Mouse (Mus musculus) neural tube, embryonic 15.5 days (tissue): Measurements from ENCODE around the gene Cenps. TPM values are rescaled to one million over a fixed set of nuclear protein-coding genes. Genes with fewer than 3 reads are reported as not detected.
"Not testable (repeated sequence)": the region's sequence is repeated elsewhere in the genome, so short reads cannot be mapped to it uniquely, and the experiment has no call there.

Experiments
- ATAC-seq: fragments of 200-750 bp; cut with Nextera tagmentation; 2 replicates; pipeline ENCODE4 v1.8.0; 2017; ENCODE audit warnings: mild to moderate bottlenecking, moderate TSS enrichment, moderate library complexity; ENCODE audit not compliant: low FRiP score
- H3K27ac ChIP-seq: fragments of 300-500 bp; sonication (generic); replicated peaks from 2 replicates; pipeline ENCODE4 v1.5.1; 2015; ENCODE audit warnings: mild to moderate bottlenecking, inconsistent platforms
- H3K27me3 ChIP-seq: fragments of 300-500 bp; sonication (generic); replicated peaks from 2 replicates; pipeline ENCODE4 v1.6.1; 2015; ENCODE audit warnings: inconsistent platforms
- H3K36me3 ChIP-seq: fragments of 300-500 bp; sonication (generic); 2 replicates; pipeline ENCODE4 v1.6.1; 2015; ENCODE audit warnings: inconsistent platforms
- H3K4me1 ChIP-seq: fragments of 300-500 bp; sonication (generic); 2 replicates; pipeline ENCODE4 v1.6.1; 2015; ENCODE audit warnings: inconsistent platforms
- H3K4me2 ChIP-seq: fragments of 300-500 bp; sonication (generic); 2 replicates; pipeline ENCODE4 v1.6.1; 2015; ENCODE audit warnings: inconsistent platforms, mild to moderate bottlenecking, moderate library complexity
- H3K4me3 ChIP-seq: fragments of 300-500 bp; sonication (generic); replicated peaks from 2 replicates; pipeline ENCODE4 v1.5.1; 2015; ENCODE audit warnings: mild to moderate bottlenecking, inconsistent platforms
- H3K9ac ChIP-seq: fragments of 300-500 bp; sonication (generic); replicated peaks from 2 replicates; pipeline ENCODE4 v1.6.1; 2015; ENCODE audit warnings: mild to moderate bottlenecking, inconsistent platforms
- H3K9me3 ChIP-seq: fragments of 300-500 bp; sonication (generic); replicated peaks from 2 replicates; pipeline ENCODE4 v1.6.1; 2016; ENCODE audit warnings: inconsistent platforms
- WGBS: fragments of 180-500 bp; shearing (Covaris S2); methylation state at CpG from one replicate; pipeline ENCODE4 v1.1.7; 2015; ENCODE audit warnings: mixed read lengths; 5-methylcytosine and 5-hydroxymethylcytosine counted together
- polyA plus RNA-seq: library from polyadenylated mRNA; unstranded; fragments of >200 nt; fragmentation: Nextera tagmentation; extraction: Ambion mirVana; gene quantifications from 2 replicates; pipeline ENCODE4 v1.2.1, GENCODE M21; 2015

The Cenps gene
- polyA plus RNA-seq, 1 experiment from 2014 or later: 17.3 TPM

- 0 out of 2 replicates have a peak, but pooled peaks have one; percentile 2 for ATAC-seq
Measured at GRCm38 (mm10) chr4:149136116-149136850, 1.1 kb downstream of the Cenps start.

DNA sequence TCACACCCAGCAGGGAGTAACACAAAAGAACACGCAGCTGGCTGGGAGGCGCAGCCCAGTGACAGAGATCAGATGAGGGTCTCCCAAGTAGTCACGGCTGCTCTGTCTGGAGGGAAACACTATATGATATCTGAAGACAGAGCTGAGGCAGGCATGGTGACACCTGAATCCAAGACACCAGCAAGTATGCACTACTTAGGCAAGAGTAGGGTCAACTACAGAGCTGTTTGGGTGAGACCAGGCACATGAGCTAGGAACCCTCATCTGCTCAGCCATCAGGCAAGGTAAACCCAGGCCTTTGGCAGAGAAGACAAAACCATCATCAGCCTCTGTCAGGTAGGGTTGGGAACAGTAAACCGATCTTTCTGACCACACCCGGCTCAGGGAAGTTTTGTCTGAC lies 4.0 kb downstream of the Cenps start:
- Histone ChIP-seq H3K27me3 (no peaks in the 10 kb centered on the region), H3K9ac (no peak overlapping the region), H3K4me1 (peaks cover 9% of the 10 kb centered on the region), H3K27ac (no peak overlapping the region), H3K4me2 (no peak overlapping the region), H3K36me3 (peaks cover 10% of the 10 kb centered on the region), H3K4me3 (no peak overlapping the region), H3K9me3 (no peaks in the 10 kb centered on the region)
- 68% methylated on average over 5 of the region's 5 CpGs for whole genome bisulfite sequencing
- ATAC-seq: no peak

More at GRCm38 (mm10) chr4:149136116-149136850, 1.1 kb downstream of the Cenps start:
- Histone ChIP-seq H3K4me2 (peak overlapping the region; percentile 77), H3K4me3 (peak overlapping the region; percentile 77), H3K4me1 (peaks cover 9% of the 10 kb centered on the region), H3K27me3 (no peaks in the 10 kb centered on the region), H3K9me3 (no peaks in the 10 kb centered on the region), H3K36me3 (peaks cover 5% of the 10 kb centered on the region; the same call in 1 of the 2 replicates), H3K27ac (peak overlapping the region; percentile 81; the same call in 1 of the 2 replicates), H3K9ac (peak overlapping the region; percentile 70)
- 71% methylated on average over 18 of the region's 18 CpGs for WGBS

DNA sequence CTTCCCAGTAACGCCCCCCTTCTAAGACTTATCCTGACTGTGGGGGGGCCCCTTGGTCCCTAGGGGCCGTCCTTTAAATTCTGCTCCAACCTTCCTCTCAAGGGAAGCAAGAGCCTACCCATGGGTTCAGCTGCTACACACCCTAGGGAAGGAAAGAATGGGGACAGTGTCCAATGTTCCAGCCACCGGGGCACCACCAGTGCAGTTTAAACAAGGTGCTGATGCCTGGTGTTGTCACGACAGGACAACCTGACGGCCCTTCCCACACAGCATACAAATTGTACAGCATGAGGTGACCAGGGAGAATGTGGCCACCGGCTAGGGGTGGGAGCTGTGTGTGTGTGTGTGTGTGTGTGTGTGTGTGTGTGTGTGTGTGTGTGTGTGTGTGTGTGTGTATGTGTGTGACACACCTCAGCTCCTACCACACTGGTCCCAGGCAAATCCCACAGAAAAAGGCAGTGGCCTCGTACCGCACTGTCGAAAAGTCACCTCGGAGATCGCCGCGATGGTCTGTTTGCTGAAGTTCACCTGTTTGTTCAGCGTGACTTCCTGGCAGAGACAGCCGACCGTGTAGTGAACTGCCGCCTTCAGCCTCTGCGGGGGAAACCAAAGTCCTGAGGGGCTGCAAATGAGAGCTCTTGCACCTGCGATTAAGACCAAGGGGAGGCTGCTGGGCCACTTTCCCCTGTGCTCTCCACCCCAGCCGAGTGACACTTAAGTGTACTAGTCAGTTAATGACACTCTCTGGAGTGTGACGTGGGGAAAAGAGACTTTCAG lies 5.5 kb downstream of the Cenps start:
- Histone ChIP-seq H3K9me3 (no peaks in the 10 kb centered on the region), H3K4me3 (no peak overlapping the region), H3K27ac (no peak overlapping the region), H3K4me1 (peaks cover 8% of the 10 kb centered on the region), H3K27me3 (no peaks in the 10 kb centered on the region), H3K9ac (no peak overlapping the region), H3K4me2 (no peak overlapping the region), H3K36me3 (peaks cover 13% of the 10 kb centered on the region)
- ATAC-seq: no peak
- WGBS: 83% methylated on average over 21 of the region's 21 CpGs

- ATAC-seq: no peak
- no peak overlapping the region for H3K4me2 ChIP-seq
- H3K9ac ChIP-seq: no peak overlapping the region
- no peak overlapping the region for H3K27ac ChIP-seq
- peaks cover 13% of the 10 kb centered on the region for H3K36me3 ChIP-seq
- 86% methylated on average over 23 of the region's 23 CpGs for WGBS
- H3K27me3 ChIP-seq: no peaks in the 10 kb centered on the region
- no peak overlapping the region for H3K4me3 ChIP-seq
- H3K9me3 ChIP-seq: no peaks in the 10 kb centered on the region
- H3K4me1 ChIP-seq: peaks cover under 1% of the 10 kb centered on the region
Measured at GRCm38 (mm10) chr4:149131021-149131752, 6.2 kb downstream of the Cenps start.

GRCm38 (mm10) chr4:149128467-149128866 lies 9.0 kb downstream of the Cenps start:
- Histone ChIP-seq H3K4me3 (no peak overlapping the region), H3K36me3 (peaks cover 13% of the 10 kb centered on the region), H3K4me2 (no peak overlapping the region), H3K27me3 (no peaks in the 10 kb centered on the region), H3K4me1 (no peaks in the 10 kb centered on the region), H3K9me3 (no peaks in the 10 kb centered on the region), H3K9ac (no peak overlapping the region), H3K27ac (no peak overlapping the region)
- no peak for ATAC-seq
- 88% methylated on average over 18 of the region's 18 CpGs for WGBS

GRCm38 (mm10) chr4:149126663-149127062 lies 10.8 kb downstream of the Cenps start, which contains the start of gene Cort:
TSS of gene Cort (minus strand) at chr4:149126763.
- ATAC-seq: no peak
- no peak within 1 kb of the TSS for H3K4me2 ChIP-seq
- H3K4me3 ChIP-seq: no peak within 1 kb of the TSS
- H3K36me3 ChIP-seq: peaks cover 17% of the 10 kb centered on the region
- H3K9ac ChIP-seq: no peak within 1 kb of the TSS
- no peak within 1 kb of the TSS for H3K27ac ChIP-seq
- WGBS: 89% methylated on average over 11 of the region's 11 CpGs
- H3K27me3 ChIP-seq: no peaks in the 10 kb centered on the region
- H3K4me1 ChIP-seq: no peaks in the 10 kb centered on the region
- H3K9me3 ChIP-seq: no peaks in the 10 kb centered on the region

- no peak for ATAC-seq
- Histone ChIP-seq H3K36me3 (peaks cover 16% of the 10 kb centered on the region), H3K4me2 (no peak overlapping the region), H3K4me3 (no peak overlapping the region), H3K27me3 (no peaks in the 10 kb centered on the region), H3K4me1 (no peaks in the 10 kb centered on the region), H3K27ac (no peak overlapping the region), H3K9me3 (no peaks in the 10 kb centered on the region), H3K9ac (no peak overlapping the region)
- 72% methylated on average over 6 of the region's 6 CpGs for WGBS
Measured at GRCm38 (mm10) chr4:149126115-149126509, 11.3 kb downstream of the Cenps start.

GRCm38 (mm10) chr4:149125341-149126114 lies 11.9 kb downstream of the Cenps start:
- Histone ChIP-seq H3K4me3 (no peak overlapping the region), H3K27me3 (no peaks in the 10 kb centered on the region), H3K27ac (no peak overlapping the region), H3K9ac (no peak overlapping the region), H3K9me3 (no peaks in the 10 kb centered on the region), H3K4me1 (no peaks in the 10 kb centered on the region), H3K36me3 (peaks cover 17% of the 10 kb centered on the region), H3K4me2 (no peak overlapping the region)
- no peak for ATAC-seq
- WGBS: 42% methylated on average over 11 of the region's 11 CpGs

DNA sequence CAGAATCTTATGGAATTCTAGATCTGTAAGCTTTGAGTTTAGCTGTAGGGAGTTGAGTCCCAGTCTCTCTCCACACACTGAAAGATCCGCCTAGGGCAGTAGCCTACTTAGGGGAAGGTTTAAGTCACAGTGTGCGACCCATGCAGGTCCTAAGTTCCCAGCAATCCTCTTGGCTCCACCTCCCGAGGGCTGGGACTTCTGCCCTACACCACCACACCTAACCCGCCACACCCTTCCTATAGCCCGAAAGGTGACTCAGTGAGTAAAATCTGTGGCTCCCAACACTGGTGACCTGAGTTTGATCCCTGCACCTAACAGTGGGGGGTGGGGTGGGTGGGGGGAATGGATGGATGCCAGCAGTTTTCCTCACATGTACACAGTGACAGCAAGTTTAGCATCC lies 14.0 kb downstream of the Cenps start:
- no peak for ATAC-seq
- no peak overlapping the region for H3K4me3 ChIP-seq
- WGBS: 77% methylated on average over 5 of the region's 5 CpGs
- no peaks in the 10 kb centered on the region for H3K27me3 ChIP-seq
- H3K27ac ChIP-seq: no peak overlapping the region
- no peak overlapping the region for H3K9ac ChIP-seq
- peaks cover 27% of the 10 kb centered on the region for H3K36me3 ChIP-seq
- H3K9me3 ChIP-seq: no peaks in the 10 kb centered on the region
- no peaks in the 10 kb centered on the region for H3K4me1 ChIP-seq
- H3K4me2 ChIP-seq: no peak overlapping the region

DNA sequence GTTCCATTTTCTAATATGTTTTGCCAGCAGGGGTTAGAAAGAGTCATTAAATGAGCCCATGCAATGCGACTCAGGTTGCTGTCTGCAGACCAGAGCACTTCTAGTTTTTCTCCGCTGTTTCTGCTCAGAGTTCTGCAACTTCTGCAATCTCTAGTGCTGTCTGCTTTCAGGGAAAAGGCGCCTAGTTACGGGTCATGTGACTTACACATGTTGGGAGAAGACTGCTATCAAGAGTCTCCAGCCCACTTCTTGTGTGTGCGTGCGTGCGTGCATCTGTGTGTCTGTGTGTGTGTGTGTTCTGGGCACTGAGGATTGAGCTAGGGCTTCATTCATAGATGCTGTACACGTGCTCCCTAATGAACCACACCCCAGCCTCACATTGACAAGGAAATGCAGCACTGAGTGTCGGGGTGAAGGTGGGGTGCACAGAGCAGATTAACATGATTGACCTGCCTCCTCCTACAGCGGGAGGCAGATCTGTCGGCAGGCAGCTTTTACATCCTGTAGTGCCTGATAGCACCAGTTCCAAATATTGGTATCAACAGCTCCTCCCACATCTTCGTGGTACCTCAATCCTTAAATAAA lies 17.4 kb downstream of the Cenps start:
- WGBS: 90% methylated on average over 12 of the region's 12 CpGs
- peaks cover 32% of the 10 kb centered on the region for H3K36me3 ChIP-seq
- H3K4me1 ChIP-seq, H3K9me3 ChIP-seq, ATAC-seq, H3K27ac ChIP-seq, H3K9ac ChIP-seq, H3K4me3 ChIP-seq, H3K27me3 ChIP-seq, H3K4me2 ChIP-seq: not testable (repeated sequence)
